Mouse (Mus musculus): ENCODE measurements at regions not wholly inside any gene's neighbourhood (a gene's known extent, or its start where the extent isn't known, plus 50 kb on each side); places are given as distances from the start of the nearest gene placed in this dataset.
A peak's percentile ranks its signal among the peaks of the same experiment; 100 is the strongest.
"Not testable (repeated sequence)": the region's sequence is repeated elsewhere in the genome, so short reads cannot be mapped to it uniquely, and the experiment has no call there.

DNA sequence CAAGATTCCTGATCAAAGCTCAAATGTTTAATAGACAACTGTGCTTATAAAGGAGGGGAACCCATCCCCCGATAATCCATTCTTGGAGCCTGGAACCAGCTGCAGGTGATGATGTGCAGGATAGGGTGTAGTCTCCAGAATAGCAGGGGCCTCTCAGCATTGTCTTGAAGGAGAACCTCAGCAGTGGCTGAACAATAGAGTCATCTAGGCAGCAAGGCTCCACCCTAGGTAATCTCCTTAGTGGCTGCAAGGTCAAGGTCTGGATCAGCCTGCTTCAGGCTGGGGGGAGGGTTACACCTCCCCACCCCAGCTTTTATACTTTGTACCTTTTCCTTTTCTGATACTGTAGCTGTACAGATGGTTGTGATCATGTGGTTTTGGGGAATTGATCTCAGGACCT is 116.8 kb upstream of the Mettl4 start:
- no peak overlapping the region for H3ac ChIP-seq (ENCODE audit: control insufficient read depth, insufficient read length, low read depth)
- H3K79me2 ChIP-seq (ENCODE audit: control insufficient read depth, insufficient read depth) = no peaks in the 10 kb centered on the region
- no peak for TF ChIP-seq MAX (IDR thresholded peaks at IDR 0.05)
- TF ChIP-seq MYOG (IDR thresholded peaks at IDR 0.05; ENCODE audit: control insufficient read depth, extremely low read depth, insufficient read length) = no peak
- TF ChIP-seq USF1 (IDR thresholded peaks at IDR 0.05; ENCODE audit: low read depth) = no peak
- no peak for TF ChIP-seq FOSL1 (IDR thresholded peaks at IDR 0.05; ENCODE audit: insufficient read depth, low read length, poor library complexity, severe bottlenecking)
- H3K4me3 ChIP-seq (ENCODE audit: insufficient read depth, poor library complexity, severe bottlenecking) = no peak overlapping the region
- H3K79me3 ChIP-seq (ENCODE audit: low read depth) = no peaks in the 10 kb centered on the region
- H3K36me3 ChIP-seq (ENCODE audit: control insufficient read depth, insufficient read depth) = no peaks in the 10 kb centered on the region
- no peaks in the 10 kb centered on the region for H3K27me3 ChIP-seq (ENCODE audit: control insufficient read depth, insufficient read depth, insufficient read length)

DNA sequence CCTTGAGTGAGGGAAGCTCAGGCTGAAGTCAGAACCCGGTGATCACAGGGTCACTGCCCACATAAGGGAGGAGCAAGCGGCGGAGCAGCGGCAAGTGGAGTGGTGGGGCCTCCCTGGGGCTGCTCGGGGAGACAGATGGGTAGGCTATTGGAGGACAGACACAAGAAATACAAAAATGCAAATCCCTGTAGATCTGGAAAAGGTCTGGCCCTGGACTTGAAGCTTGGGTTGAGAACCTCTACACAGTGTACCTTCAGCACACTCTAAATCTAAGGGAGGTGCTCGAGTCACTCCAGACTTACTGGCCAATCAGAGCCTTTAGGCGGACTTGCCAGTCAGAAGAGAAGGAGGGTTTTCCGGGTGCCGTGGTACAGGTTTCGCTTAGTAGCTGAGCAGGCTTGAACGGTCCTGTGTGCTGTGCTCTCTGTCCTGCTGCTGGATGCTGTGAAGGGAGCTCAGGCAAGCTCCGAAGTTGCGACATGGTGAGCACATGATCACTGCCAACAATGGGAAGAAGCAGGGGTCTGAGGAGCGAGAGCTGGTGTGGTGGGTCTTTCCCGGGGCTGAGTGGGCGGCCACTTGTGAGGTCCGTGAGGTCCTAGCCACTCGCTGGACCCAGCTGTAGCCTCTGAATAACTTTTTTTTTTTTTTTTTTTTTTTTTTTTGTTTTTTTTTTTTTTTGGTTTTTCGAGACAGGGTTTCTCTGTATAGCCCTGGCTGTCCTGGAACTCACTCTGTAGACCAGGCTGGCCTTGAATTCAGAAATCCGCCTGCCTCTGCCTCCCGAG is 114.9 kb upstream of the Mettl4 start:
- not testable (repeated sequence) for H3K36me3 ChIP-seq (ENCODE audit: control insufficient read depth, insufficient read depth); H3K79me2 ChIP-seq (ENCODE audit: control insufficient read depth, insufficient read depth); H3ac ChIP-seq (ENCODE audit: control insufficient read depth, insufficient read length, low read depth); H3K79me3 ChIP-seq (ENCODE audit: low read depth); H3K4me3 ChIP-seq (ENCODE audit: insufficient read depth, poor library complexity, severe bottlenecking); H3K27me3 ChIP-seq (ENCODE audit: control insufficient read depth, insufficient read depth, insufficient read length)

DNA sequence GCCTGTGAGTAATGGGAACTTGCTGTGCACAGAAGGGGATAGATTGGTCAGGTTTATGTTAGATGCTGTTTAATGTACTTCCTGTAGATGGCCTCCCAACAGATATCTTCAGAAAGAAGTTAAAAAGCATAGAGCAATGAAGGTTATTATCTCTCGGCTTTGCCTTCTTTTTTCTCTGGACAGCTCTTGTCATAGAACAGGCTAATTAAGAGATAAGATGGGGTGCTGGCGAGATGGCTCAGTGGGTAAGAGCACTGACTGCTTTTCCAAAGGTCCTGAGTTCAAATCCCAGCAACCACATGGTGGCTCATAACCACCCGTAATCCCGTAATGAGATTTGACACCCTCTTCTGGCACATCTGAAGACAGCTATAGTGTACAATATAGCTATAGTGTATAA is 104.9 kb upstream of the Mettl4 start:
- not testable (repeated sequence) for H3K4me3 ChIP-seq (ENCODE audit: insufficient read depth, poor library complexity, severe bottlenecking); H3K36me3 ChIP-seq (ENCODE audit: control insufficient read depth, insufficient read depth); H3K79me2 ChIP-seq (ENCODE audit: control insufficient read depth, insufficient read depth); H3K27me3 ChIP-seq (ENCODE audit: control insufficient read depth, insufficient read depth, insufficient read length); H3ac ChIP-seq (ENCODE audit: control insufficient read depth, insufficient read length, low read depth); H3K79me3 ChIP-seq (ENCODE audit: low read depth)

DNA sequence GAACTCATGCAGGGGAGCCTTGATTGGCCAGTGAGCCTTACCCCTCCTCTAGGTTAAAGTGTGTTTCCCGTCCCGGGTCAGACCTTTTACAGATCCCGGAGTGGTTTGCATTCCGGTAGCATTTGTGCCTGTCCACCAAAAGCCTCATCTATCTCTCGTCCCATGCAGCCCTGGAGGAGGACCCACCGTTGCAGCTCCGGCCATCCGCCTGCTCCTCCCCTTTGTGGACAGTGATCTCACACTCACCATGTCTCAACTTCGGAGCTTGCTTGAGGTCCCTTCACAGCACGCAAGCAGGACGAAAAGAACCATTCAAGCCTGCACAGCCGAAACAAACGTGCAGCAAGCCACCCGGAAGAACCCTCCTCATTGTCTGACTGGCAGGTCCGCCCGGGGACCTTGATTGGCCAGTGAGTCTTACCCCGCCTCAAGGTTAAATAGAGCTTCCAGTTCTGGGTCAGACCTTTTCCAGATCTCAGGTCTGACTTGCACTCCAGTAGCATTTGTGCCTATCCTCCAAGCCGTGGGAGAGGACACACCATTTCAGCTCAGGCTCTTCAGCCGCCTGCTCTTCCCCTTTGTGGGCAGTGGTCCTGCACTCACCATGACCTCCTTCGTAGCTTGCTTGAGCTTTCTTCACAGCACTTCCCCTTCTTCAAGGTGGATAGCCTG is 84.8 kb upstream of the Mettl4 start:
- peak overlapping the region; percentile 55 for H3K4me3 ChIP-seq (ENCODE audit: insufficient read depth, poor library complexity, severe bottlenecking)
- H3K79me3 ChIP-seq (ENCODE audit: low read depth) = peaks cover 27% of the 10 kb centered on the region
- no peak for TF ChIP-seq MYOD1 (IDR thresholded peaks at IDR 0.05; ENCODE audit: control insufficient read depth, insufficient read length, low read depth)
- no peak for TF ChIP-seq CTCF (IDR thresholded peaks at IDR 0.05; ENCODE audit: control insufficient read depth, insufficient read depth, insufficient read length)
- no peak for TF ChIP-seq FOSL1 (IDR thresholded peaks at IDR 0.05; ENCODE audit: insufficient read depth, low read length, poor library complexity, severe bottlenecking)
- no peak for TF ChIP-seq CEBPB (IDR thresholded peaks at IDR 0.05; ENCODE audit: low read depth)
- peak; percentile 78 for TF ChIP-seq MAX (IDR thresholded peaks at IDR 0.05)
- TF ChIP-seq MYOG (IDR thresholded peaks at IDR 0.05; ENCODE audit: control insufficient read depth, extremely low read depth, insufficient read length) = no peak
- TF ChIP-seq USF1 (IDR thresholded peaks at IDR 0.05; ENCODE audit: low read depth) = no peak
- H3K36me3 ChIP-seq (ENCODE audit: control insufficient read depth, insufficient read depth) = peaks cover 5% of the 10 kb centered on the region
- H3ac ChIP-seq (ENCODE audit: control insufficient read depth, insufficient read length, low read depth) = peak overlapping the region; percentile 77
- H3K27me3 ChIP-seq (ENCODE audit: control insufficient read depth, insufficient read depth, insufficient read length) = no peaks in the 10 kb centered on the region
- H3K79me2 ChIP-seq (ENCODE audit: control insufficient read depth, insufficient read depth) = peaks cover 43% of the 10 kb centered on the region

DNA sequence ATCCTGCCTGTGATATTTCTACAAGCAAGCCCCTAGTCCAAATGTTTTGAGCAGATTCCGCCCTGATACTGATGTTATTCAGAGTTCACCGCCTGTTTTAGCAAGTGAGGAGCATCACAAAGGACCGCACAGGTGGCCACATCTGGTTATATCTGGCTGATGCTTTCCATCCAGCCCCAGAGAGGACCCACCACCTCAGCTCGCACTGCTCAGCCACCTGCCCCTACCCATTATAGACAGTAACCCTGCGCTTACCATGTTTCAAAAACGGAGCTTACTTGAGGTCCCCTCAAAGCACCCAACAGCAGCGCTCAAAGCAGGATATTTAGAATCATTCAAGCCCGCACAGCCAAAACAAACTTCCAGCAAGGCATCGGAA is 84.2 kb upstream of the Mettl4 start:
- H3K4me3 ChIP-seq (ENCODE audit: insufficient read depth, poor library complexity, severe bottlenecking) = peak overlapping the region; percentile 55
- not testable (repeated sequence) for H3K27me3 ChIP-seq (ENCODE audit: control insufficient read depth, insufficient read depth, insufficient read length); H3K36me3 ChIP-seq (ENCODE audit: control insufficient read depth, insufficient read depth)
- peak overlapping the region; percentile 32 for H3ac ChIP-seq (ENCODE audit: control insufficient read depth, insufficient read length, low read depth)
- H3K79me3 ChIP-seq (ENCODE audit: low read depth) = peaks cover 31% of the 10 kb centered on the region
- peaks cover 43% of the 10 kb centered on the region for H3K79me2 ChIP-seq (ENCODE audit: control insufficient read depth, insufficient read depth)

DNA sequence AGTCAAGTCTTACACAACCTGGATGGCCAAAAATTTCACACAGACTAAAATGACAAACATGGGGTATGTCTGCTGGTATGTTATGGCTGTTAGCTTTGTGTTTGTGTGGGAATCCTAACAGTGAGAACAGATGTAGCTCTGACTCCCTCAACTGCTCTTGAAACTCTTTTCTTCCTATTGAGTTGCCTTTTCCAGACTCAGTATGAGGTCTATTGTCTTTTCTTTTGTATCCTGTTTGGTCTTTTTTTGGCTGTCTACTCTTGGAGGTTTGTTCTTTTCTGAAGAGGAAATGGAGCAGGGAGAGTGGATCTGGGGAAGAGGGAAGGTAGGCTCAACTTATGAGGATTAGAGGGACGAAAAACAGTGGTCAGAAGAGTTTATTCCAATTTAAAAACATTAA is 76.6 kb upstream of the Mettl4 start:
- not testable (repeated sequence) for H3K27me3 ChIP-seq (ENCODE audit: control insufficient read depth, insufficient read depth, insufficient read length); H3ac ChIP-seq (ENCODE audit: control insufficient read depth, insufficient read length, low read depth); H3K4me3 ChIP-seq (ENCODE audit: insufficient read depth, poor library complexity, severe bottlenecking)
- Histone ChIP-seq H3K36me3 (ENCODE audit: control insufficient read depth, insufficient read depth) (peaks cover 13% of the 10 kb centered on the region), H3K79me2 (ENCODE audit: control insufficient read depth, insufficient read depth) (peaks cover 14% of the 10 kb centered on the region), H3K79me3 (ENCODE audit: low read depth) (peaks cover 31% of the 10 kb centered on the region)

DNA sequence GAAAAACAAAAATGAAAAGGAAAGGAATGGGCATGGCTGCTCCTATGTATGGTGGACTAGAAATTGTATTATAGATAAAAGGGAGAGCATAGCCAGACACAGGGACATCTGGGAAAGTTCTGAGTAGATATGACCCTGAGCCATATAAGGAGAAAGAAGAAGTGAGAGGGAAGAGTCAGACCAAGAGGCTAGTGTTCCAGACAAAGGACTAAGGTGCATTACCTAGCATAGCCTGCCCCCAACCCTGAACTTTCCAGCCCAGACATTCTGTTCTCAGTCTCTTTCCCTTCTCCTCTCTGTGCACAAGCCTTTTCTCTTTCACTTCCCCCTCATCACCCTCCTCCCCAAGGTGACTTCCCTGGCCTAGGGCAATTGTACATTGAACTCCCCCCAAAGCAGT is 58.9 kb upstream of the Mettl4 start:
- no peaks in the 10 kb centered on the region for H3K79me3 ChIP-seq (ENCODE audit: low read depth)
- H3K4me3 ChIP-seq (ENCODE audit: insufficient read depth, poor library complexity, severe bottlenecking) = no peak overlapping the region
- H3ac ChIP-seq (ENCODE audit: control insufficient read depth, insufficient read length, low read depth) = no peak overlapping the region
- no peaks in the 10 kb centered on the region for H3K27me3 ChIP-seq (ENCODE audit: control insufficient read depth, insufficient read depth, insufficient read length)
- no peaks in the 10 kb centered on the region for H3K79me2 ChIP-seq (ENCODE audit: control insufficient read depth, insufficient read depth)
- TF ChIP-seq CEBPB (IDR thresholded peaks at IDR 0.05; ENCODE audit: low read depth) (no peak), MYOD1 (IDR thresholded peaks at IDR 0.05; ENCODE audit: control insufficient read depth, insufficient read length, low read depth) (no peak), CTCF (IDR thresholded peaks at IDR 0.05; ENCODE audit: control insufficient read depth, insufficient read depth, insufficient read length) (no peak)
- H3K36me3 ChIP-seq (ENCODE audit: control insufficient read depth, insufficient read depth) = no peaks in the 10 kb centered on the region

All from C2C12 (cell line).